Mouse (Mus musculus) myocyte (in vitro differentiated cells): ENCODE results near the gene Dnajb7. TPM values are rescaled to one million over a fixed set of nuclear protein-coding genes. Genes with fewer than 3 reads are reported as not detected.

Experiments
- H3K27me3 ChIP-seq: one replicate; pipeline ENCODE4 v1.6.1; 2011; ENCODE audit not compliant: control insufficient read depth, insufficient read depth, insufficient read length
- H3K36me3 ChIP-seq: one replicate; pipeline ENCODE4 v1.6.1; 2011; ENCODE audit not compliant: control insufficient read depth, insufficient read depth
- H3K4me2 ChIP-seq: one replicate; pipeline ENCODE4 v1.6.1; 2011; ENCODE audit warnings: low read depth, control low read depth
- H3K4me3 ChIP-seq: one replicate; pipeline ENCODE4 v1.5.1; 2011; ENCODE audit warnings: mild to moderate bottlenecking, control low read depth, moderate library complexity
- H3K79me2 ChIP-seq: one replicate; pipeline ENCODE4 v1.6.1; 2011; ENCODE audit not compliant: control insufficient read depth, insufficient read depth
- H3ac ChIP-seq: one replicate; pipeline ENCODE4 v1.6.1; 2011; ENCODE audit not compliant: control insufficient read depth, insufficient read length
- CEBPB ChIP-seq: IDR thresholded peaks from 2 replicates; pipeline ENCODE4 v1.6.1; 2011; ENCODE audit warnings: mild to moderate bottlenecking, moderate library complexity; ENCODE audit not compliant: poor library complexity, insufficient read depth, severe bottlenecking
- E2F4 ChIP-seq: IDR thresholded peaks from one replicate; pipeline ENCODE4 v1.6.1; 2011; ENCODE audit warnings: mild to moderate bottlenecking, control low read depth, moderate library complexity; ENCODE audit not compliant: insufficient read depth
- MAX ChIP-seq: IDR thresholded peaks from one replicate; pipeline ENCODE4 v1.6.1; 2011; ENCODE audit warnings: low read depth, mild to moderate bottlenecking, control low read depth
- MYOD1 ChIP-seq, 3 experiments: IDR thresholded peaks; one replicate each; pipeline ENCODE4 v1.6.1; 2011; ENCODE audit warnings: control low read depth in 2 of 3, low read depth in 2 of 3, mild to moderate bottlenecking in 2 of 3, moderate library complexity in 1 of 3; ENCODE audit not compliant: insufficient read length in 2 of 3, control insufficient read depth in 1 of 3
- MYOG ChIP-seq, 3 experiments: IDR thresholded peaks; one replicate each; pipeline ENCODE4 v1.6.1; 2011; ENCODE audit warnings: control low read depth in 2 of 3, low read depth in 2 of 3, mild to moderate bottlenecking in 2 of 3; ENCODE audit not compliant: insufficient read length in 2 of 3, control insufficient read depth in 1 of 3, insufficient read depth in 1 of 3
- POLR2A ChIP-seq: IDR thresholded peaks from one replicate; pipeline ENCODE4 v1.6.1; 2011; ENCODE audit warnings: low read depth, mild to moderate bottlenecking, control low read depth, moderate library complexity; ENCODE audit not compliant: insufficient read length
- POLR2AphosphoS2 ChIP-seq: IDR thresholded peaks from one replicate; pipeline ENCODE4 v1.6.1; 2011; ENCODE audit warnings: low read depth, control low read depth; ENCODE audit not compliant: insufficient read length
- REST ChIP-seq: IDR thresholded peaks from one replicate; pipeline ENCODE4 v1.6.1; 2011; ENCODE audit warnings: mild to moderate bottlenecking, control low read depth, moderate library complexity; ENCODE audit not compliant: insufficient read depth, insufficient read length
- SRF ChIP-seq: IDR thresholded peaks from one replicate; pipeline ENCODE4 v1.6.1; 2011; ENCODE audit warnings: low read depth; ENCODE audit not compliant: control insufficient read depth, insufficient read length
- TCF12 ChIP-seq: IDR thresholded peaks from one replicate; pipeline ENCODE4 v1.6.1; 2011; ENCODE audit warnings: mild to moderate bottlenecking, control low read depth; ENCODE audit not compliant: poor library complexity, insufficient read depth, severe bottlenecking
- TCF3 ChIP-seq: IDR thresholded peaks from one replicate; pipeline ENCODE4 v1.6.1; 2011; ENCODE audit warnings: low read depth, control low read depth; ENCODE audit not compliant: insufficient read length
- USF1 ChIP-seq: IDR thresholded peaks from one replicate; pipeline ENCODE4 v1.6.1; 2011; ENCODE audit warnings: low read depth, mild to moderate bottlenecking, control low read depth, moderate library complexity
- polyA plus RNA-seq: library from polyadenylated mRNA; unstranded; fragments of >200 nt; fragmentation: generic; extraction: Trizol; gene quantifications from one replicate; pipeline ENCODE4 v1.2.1, GENCODE M21; 2012; ENCODE audit warnings: missing spikeins

Dnajb7 gene
- polyA plus RNA-seq: 0.06 TPM

DNA sequence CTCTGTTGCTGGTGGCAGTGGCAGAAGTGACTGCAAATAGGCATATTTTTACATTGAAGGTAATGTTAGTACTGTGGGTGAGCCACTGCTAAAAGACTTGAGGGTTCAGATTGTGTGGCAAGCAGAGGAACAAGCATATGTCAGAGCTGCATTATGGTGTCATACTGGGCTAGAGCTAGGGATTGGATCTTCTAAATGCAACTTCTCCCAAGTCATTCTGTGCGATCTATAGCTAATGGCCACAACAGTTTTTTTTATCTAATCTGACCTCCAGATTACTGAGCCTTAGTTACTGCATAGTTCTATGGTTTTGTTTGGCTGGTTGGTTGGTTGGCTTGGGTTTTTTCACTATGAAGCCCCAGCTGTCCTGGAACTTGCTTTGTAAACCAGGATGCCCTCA, at the start of gene Dnajb7:
TSS of gene Dnajb7 (minus strand) at position 101 of the 400 bp plus-strand sequence.
- H3K36me3 ChIP-seq: no peaks in the 10 kb centered on the region
- no peaks in the 10 kb centered on the region for H3K27me3 ChIP-seq
- peaks cover 30% of the 10 kb centered on the region for H3K79me2 ChIP-seq
- H3ac ChIP-seq: no peak within 1 kb of the TSS
- H3K4me2 ChIP-seq: no peak within 1 kb of the TSS
- H3K4me3 ChIP-seq: no peak within 1 kb of the TSS
- TF ChIP-seq POLR2A (no peak), CEBPB (no peak), SRF (no peak), REST (no peak), MYOD1 (IDR thresholded peaks at IDR 0.05; ENCODE audit: control insufficient read depth in 1 of 3, insufficient read length in 2 of 3, low read depth in 2 of 3) (no peak), MYOG (IDR thresholded peaks at IDR 0.05; ENCODE audit: control insufficient read depth in 1 of 3, insufficient read depth in 1 of 3, insufficient read length in 2 of 3, low read depth in 2 of 3) (no peak), USF1 (no peak), E2F4 (no peak), MAX (no peak)

DNA sequence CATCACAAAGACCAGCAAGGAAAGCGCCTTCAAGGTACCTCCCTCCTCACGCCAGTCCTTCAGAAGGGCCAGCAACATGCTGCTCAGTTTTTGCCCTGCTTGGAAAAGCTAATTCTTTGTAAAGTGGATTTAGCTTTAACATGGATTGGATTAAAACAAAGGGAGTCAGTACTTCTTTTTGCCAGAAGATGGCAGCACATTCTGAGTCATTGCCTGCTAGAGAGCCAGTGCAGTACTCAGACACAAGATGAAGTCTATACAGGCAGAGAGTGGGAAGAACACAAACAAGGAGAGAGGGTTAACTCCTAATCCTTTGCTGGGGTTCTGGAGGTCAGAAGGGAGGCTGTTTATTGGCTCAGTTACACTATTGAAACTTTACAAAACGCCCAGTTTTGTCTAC, 40.4 kb upstream of the Dnajb7 start:
- Histone ChIP-seq H3ac (no peak overlapping the region), H3K4me2 (no peak overlapping the region), H3K79me2 (no peaks in the 10 kb centered on the region), H3K27me3 (no peaks in the 10 kb centered on the region), H3K4me3 (no peak overlapping the region), H3K36me3 (peaks cover 25% of the 10 kb centered on the region)
- TF ChIP-seq MYOG (IDR thresholded peaks at IDR 0.05; ENCODE audit: control insufficient read depth in 1 of 3, insufficient read depth in 1 of 3, insufficient read length in 2 of 3, low read depth in 2 of 3) (no peak), REST (no peak), TCF3 (no peak), MYOD1 (IDR thresholded peaks at IDR 0.05; ENCODE audit: control insufficient read depth in 1 of 3, insufficient read length in 2 of 3, low read depth in 2 of 3) (no peak), MAX (no peak), CEBPB (no peak), POLR2AphosphoS2 (no peak), POLR2A (no peak), TCF12 (no peak), USF1 (no peak), SRF (no peak), E2F4 (no peak)

DNA sequence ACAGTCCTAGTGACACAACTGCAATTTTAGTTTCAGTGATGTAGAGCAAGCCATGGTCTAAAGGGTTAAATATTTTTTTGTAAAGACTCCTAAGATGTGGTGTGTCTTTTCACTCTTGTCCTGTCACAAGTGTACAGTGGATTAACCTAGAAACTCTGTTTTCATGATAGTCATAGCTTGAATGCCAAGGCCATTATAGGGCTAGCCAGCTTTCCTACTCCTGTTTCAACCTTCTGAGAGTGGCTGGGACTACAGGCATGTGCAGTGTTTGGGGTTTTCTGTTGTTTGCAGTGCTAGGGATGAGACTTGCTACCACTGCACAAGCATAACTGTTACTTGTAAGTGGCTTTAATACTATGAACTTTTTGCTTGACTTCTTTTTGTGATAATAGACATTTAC, 31.1 kb upstream of the Dnajb7 start:
- H3K4me3 ChIP-seq: no peak overlapping the region
- no peak for TF ChIP-seq MYOG (IDR thresholded peaks at IDR 0.05; ENCODE audit: control insufficient read depth in 1 of 3, insufficient read depth in 1 of 3, insufficient read length in 2 of 3, low read depth in 2 of 3)
- TF ChIP-seq TCF12: no peak
- no peak for TF ChIP-seq MYOD1 (IDR thresholded peaks at IDR 0.05; ENCODE audit: control insufficient read depth in 1 of 3, insufficient read length in 2 of 3, low read depth in 2 of 3)
- TF ChIP-seq SRF: no peak
- H3K4me2 ChIP-seq: no peak overlapping the region
- peaks cover 29% of the 10 kb centered on the region for H3K36me3 ChIP-seq
- no peaks in the 10 kb centered on the region for H3K27me3 ChIP-seq
- H3K79me2 ChIP-seq: no peaks in the 10 kb centered on the region
- no peak overlapping the region for H3ac ChIP-seq

DNA sequence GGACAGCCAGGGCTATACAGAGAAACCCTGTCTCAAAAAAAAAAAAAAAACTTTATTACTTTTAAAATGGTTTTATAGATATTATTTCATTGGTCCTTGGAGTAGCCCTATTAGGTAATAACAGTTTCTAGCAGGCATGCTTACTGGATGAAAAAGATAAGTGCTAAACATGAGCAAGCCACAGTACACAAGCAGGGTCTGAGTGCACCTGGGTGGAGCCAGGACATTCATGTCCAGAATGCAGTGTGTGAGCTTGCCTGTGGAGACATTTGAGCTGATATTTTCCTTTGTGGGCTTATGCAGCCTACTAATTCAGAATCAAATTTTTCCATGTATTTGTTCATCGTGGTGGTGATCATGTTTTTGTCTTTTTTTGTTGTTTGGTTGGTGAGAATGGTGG, 30.2 kb upstream of the Dnajb7 start:
- H3K27me3 ChIP-seq: no peaks in the 10 kb centered on the region
- no peak overlapping the region for H3K4me3 ChIP-seq
- no peak overlapping the region for H3K4me2 ChIP-seq
- no peaks in the 10 kb centered on the region for H3K79me2 ChIP-seq
- peaks cover 29% of the 10 kb centered on the region for H3K36me3 ChIP-seq
- H3ac ChIP-seq: no peak overlapping the region
- TF ChIP-seq E2F4: no peak

DNA sequence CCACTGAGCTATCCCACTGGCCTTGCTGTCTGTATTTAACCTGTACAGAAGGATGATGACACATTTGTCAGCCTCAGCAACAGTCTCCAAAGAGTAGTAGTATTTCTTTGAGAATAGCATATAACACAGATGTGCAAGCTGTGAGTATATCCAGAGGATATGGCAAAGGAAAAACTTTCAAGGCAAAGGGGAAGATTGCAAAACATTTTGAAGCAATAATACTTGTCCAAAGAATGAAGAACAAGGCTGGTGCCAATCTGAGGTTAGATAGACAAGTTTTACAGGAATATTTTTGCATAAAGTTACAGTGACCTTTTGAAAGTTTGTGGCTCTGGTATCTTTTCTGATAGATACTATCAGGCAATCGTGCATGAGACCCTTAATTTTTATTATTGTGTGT, 23.1 kb upstream of the Dnajb7 start:
- H3K36me3 ChIP-seq: peaks cover 40% of the 10 kb centered on the region
- H3K27me3 ChIP-seq: no peaks in the 10 kb centered on the region
- no peak for TF ChIP-seq REST
- H3K4me3 ChIP-seq: no peak overlapping the region
- no peaks in the 10 kb centered on the region for H3K79me2 ChIP-seq
- H3K4me2 ChIP-seq: no peak overlapping the region
- no peak overlapping the region for H3ac ChIP-seq

DNA sequence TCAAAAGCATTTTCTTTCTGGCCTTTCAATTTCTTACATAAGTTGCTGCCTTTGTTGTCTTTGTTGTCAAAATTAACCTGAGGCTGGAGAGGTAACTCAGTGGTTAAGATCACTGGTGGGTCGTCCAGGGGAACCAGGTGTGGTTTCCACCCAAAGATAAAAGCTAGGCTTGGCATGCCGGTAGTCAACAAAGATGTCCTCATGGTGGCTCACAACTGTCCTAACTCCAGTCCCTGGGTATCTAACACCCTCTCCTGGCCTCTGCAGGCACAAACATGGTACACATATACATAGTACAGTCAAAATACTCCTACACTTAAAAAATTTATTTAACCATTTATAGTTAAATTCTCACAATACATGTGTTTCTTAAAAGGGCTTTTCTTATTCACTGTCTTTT, 19.8 kb upstream of the Dnajb7 start:
- Histone ChIP-seq H3K79me2 (no peaks in the 10 kb centered on the region), H3K4me2 (no peak overlapping the region), H3ac (no peak overlapping the region), H3K27me3 (no peaks in the 10 kb centered on the region), H3K4me3 (no peak overlapping the region), H3K36me3 (peaks cover 36% of the 10 kb centered on the region)
- no peak for TF ChIP-seq TCF12
- TF ChIP-seq E2F4: no peak
- TF ChIP-seq POLR2AphosphoS2: no peak
- no peak for TF ChIP-seq MYOD1 (IDR thresholded peaks at IDR 0.05; ENCODE audit: control insufficient read depth in 1 of 3, insufficient read length in 2 of 3, low read depth in 2 of 3)
- no peak for TF ChIP-seq SRF
- no peak for TF ChIP-seq TCF3
- TF ChIP-seq REST: no peak
- no peak for TF ChIP-seq POLR2A
- TF ChIP-seq MAX: no peak
- no peak for TF ChIP-seq MYOG (IDR thresholded peaks at IDR 0.05; ENCODE audit: control insufficient read depth in 1 of 3, insufficient read depth in 1 of 3, insufficient read length in 2 of 3, low read depth in 2 of 3)
- TF ChIP-seq CEBPB: no peak
- TF ChIP-seq USF1: no peak
